Mouse (Mus musculus) hindbrain, embryonic 11.5 days (tissue): ENCODE results near the gene Ssh2. TPM values are rescaled to one million over a fixed set of nuclear protein-coding genes. Genes with fewer than 3 reads are reported as not detected.

Experiments
- ATAC-seq: fragments of 200-750 bp; cut with Nextera tagmentation; 2 replicates; pipeline ENCODE4 v1.8.0; 2017; ENCODE audit warnings: mild to moderate bottlenecking, moderate TSS enrichment, moderate library complexity; ENCODE audit not compliant: low FRiP score
- DNase-seq: peaks from one replicate; pipeline ENCODE4 v3.0.0-alpha.2; 2015; ENCODE audit warnings: low spot score
- H3K27ac ChIP-seq: fragments of 300-500 bp; sonication (generic); 2 replicates; pipeline ENCODE4 v1.5.1; 2014; ENCODE audit warnings: mild to moderate bottlenecking, low read depth, low read length
- H3K27me3 ChIP-seq: fragments of 300-500 bp; sonication (generic); 2 replicates; pipeline ENCODE4 v1.6.1; 2014; ENCODE audit warnings: mild to moderate bottlenecking, low read length, moderate library complexity, mixed read lengths; ENCODE audit not compliant: control insufficient read depth, insufficient read depth
- H3K36me3 ChIP-seq: fragments of 300-500 bp; sonication (generic); 2 replicates; pipeline ENCODE4 v1.6.1; 2014; ENCODE audit warnings: mild to moderate bottlenecking, low read length, moderate library complexity, mixed read lengths; ENCODE audit not compliant: control insufficient read depth, insufficient read depth
- H3K4me1 ChIP-seq: fragments of 300-500 bp; sonication (generic); replicated peaks from 2 replicates; pipeline ENCODE4 v1.6.1; 2014; ENCODE audit warnings: low read length, mixed read lengths; ENCODE audit not compliant: control insufficient read depth, insufficient read depth
- H3K4me2 ChIP-seq: fragments of 300-500 bp; sonication (generic); replicated peaks from 2 replicates; pipeline ENCODE4 v1.6.1; 2014; ENCODE audit warnings: mild to moderate bottlenecking, low read depth, low read length
- H3K4me3 ChIP-seq: fragments of 300-500 bp; sonication (generic); 2 replicates; pipeline ENCODE4 v1.5.1; 2014; ENCODE audit warnings: low read depth, low read length
- H3K9ac ChIP-seq: fragments of 300-500 bp; sonication (generic); 2 replicates; pipeline ENCODE4 v1.6.1; 2014; ENCODE audit warnings: low read depth, low read length
- H3K9me3 ChIP-seq: fragments of 300-500 bp; sonication (generic); 2 replicates; pipeline ENCODE4 v1.6.1; 2016; ENCODE audit warnings: low read length; ENCODE audit not compliant: control insufficient read depth
- WGBS: fragments of 180-500 bp; shearing (Covaris S2); extraction: QIAGEN DNeasy Blood & Tissue Kit; methylation state at CpG from one replicate; pipeline ENCODE4 v1.1.7; 2014; 5-methylcytosine and 5-hydroxymethylcytosine counted together
- polyA plus RNA-seq: library from polyadenylated mRNA; unstranded; fragments of >200 nt; fragmentation: Nextera tagmentation; extraction: Ambion mirVana; gene quantifications from 2 replicates; pipeline ENCODE4 v1.2.1, GENCODE M21; 2014

The Ssh2 gene
- polyA plus RNA-seq, 1 experiment from 2014 or later: 17.4 TPM

DNA sequence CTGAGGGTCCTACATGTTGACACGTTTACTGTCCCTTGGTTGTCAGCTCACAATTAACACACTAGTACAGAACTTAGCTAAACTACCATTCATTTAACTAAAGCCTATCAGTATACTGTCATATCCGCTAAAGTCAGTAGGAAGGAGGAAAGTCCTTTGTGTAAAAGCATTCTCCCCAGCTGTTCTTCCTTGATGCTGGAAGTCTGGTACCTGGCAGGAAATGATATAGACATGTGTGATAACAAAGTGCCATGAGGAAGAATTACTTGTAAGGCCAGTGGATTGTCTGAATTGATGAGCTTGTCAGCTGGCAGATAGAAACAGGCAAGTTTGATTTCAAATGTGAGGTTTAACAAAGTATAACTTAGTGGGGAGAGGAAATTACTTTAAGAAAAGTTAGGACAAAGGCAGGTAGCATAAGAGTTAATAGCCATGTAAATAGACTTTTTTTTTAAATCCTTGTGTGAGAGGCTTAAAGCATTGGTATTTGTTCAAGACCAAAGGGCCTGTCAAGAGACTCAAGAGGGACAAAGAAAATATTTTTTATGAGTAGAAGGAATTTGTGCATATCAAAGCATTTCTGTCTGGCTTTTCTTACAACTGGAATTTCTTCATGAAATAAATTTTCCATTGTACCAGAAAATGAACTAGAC, 153.2 kb downstream of the Ssh2 start:
- no peak for ATAC-seq
- WGBS: 88% methylated on average over 2 of the region's 2 CpGs

DNA sequence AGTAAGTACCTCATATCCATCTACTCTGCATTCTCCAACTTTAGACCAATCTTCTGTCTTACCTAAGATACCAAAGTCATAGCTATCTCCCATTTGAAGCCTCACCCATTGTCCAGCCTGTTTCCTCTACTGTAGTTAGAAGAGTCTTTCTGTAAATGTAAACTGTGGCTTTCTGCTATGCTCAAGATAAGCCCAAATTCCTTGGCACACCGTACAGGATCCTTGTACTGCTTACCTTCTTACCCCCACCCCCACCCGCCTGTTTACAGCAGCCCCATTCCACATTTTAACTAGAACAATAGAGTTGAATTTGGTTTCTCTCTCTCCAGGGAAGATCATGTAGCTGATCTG, 153.7 kb downstream of the Ssh2 start:
- Histone ChIP-seq H3K4me2 (no peak overlapping the region), H3K9me3 (no peaks in the 10 kb centered on the region), H3K4me3 (no peak overlapping the region), H3K36me3 (no peaks in the 10 kb centered on the region), H3K27ac (no peak overlapping the region), H3K27me3 (no peaks in the 10 kb centered on the region), H3K9ac (no peak overlapping the region), H3K4me1 (no peaks in the 10 kb centered on the region)
- DNase-seq (no peak), ATAC-seq (no peak)
- 86% methylated on average over 2 of the region's 2 CpGs for WGBS

More for the DNA sequence above, 153.2 kb downstream of the Ssh2 start:
- no peak overlapping the region for H3K27ac ChIP-seq
- H3K36me3 ChIP-seq: no peaks in the 10 kb centered on the region
- no peak overlapping the region for H3K9ac ChIP-seq
- H3K4me3 ChIP-seq: no peak overlapping the region
- no peaks in the 10 kb centered on the region for H3K27me3 ChIP-seq
- no peaks in the 10 kb centered on the region for H3K4me1 ChIP-seq
- no peak for DNase-seq
- H3K4me2 ChIP-seq: no peak overlapping the region
- no peaks in the 10 kb centered on the region for H3K9me3 ChIP-seq

DNA sequence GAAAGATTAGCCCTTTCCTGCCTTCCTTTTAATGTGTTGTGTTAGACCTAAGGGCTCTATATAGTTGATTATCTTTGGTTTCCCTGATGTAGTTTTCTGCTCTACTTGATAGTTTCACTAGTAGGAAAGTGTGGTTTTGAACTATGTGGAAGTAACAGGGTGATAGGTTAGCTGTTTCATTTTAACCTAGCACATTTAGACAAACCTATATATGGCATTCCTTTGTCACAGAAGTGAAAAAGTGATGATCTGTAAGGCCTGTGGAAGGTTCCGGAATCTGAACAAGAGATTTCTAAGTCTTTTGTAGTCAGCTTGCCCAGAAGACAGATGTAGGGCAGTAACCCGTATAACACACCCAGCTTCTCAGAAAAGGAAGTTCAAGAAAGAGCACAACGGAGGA, 155.0 kb downstream of the Ssh2 start:
- Histone ChIP-seq H3K4me1 (no peaks in the 10 kb centered on the region), H3K9me3 (no peaks in the 10 kb centered on the region), H3K27me3 (no peaks in the 10 kb centered on the region), H3K9ac (no peak overlapping the region), H3K4me3 (no peak overlapping the region), H3K4me2 (no peak overlapping the region), H3K27ac (no peak overlapping the region), H3K36me3 (no peaks in the 10 kb centered on the region)
- 89% methylated on average over 3 of the region's 3 CpGs for WGBS
- ATAC-seq: no peak
- DNase-seq: no peak

GRCm38 (mm10) chr11:77371696-77372095, 155.6 kb downstream of the Ssh2 start:
- Histone ChIP-seq H3K9ac (no peak overlapping the region), H3K9me3 (no peaks in the 10 kb centered on the region), H3K27me3 (no peaks in the 10 kb centered on the region), H3K4me3 (no peak overlapping the region), H3K4me2 (no peak overlapping the region), H3K4me1 (no peaks in the 10 kb centered on the region), H3K36me3 (no peaks in the 10 kb centered on the region), H3K27ac (no peak overlapping the region)
- DNase-seq (no peak), ATAC-seq (no peak)

DNA sequence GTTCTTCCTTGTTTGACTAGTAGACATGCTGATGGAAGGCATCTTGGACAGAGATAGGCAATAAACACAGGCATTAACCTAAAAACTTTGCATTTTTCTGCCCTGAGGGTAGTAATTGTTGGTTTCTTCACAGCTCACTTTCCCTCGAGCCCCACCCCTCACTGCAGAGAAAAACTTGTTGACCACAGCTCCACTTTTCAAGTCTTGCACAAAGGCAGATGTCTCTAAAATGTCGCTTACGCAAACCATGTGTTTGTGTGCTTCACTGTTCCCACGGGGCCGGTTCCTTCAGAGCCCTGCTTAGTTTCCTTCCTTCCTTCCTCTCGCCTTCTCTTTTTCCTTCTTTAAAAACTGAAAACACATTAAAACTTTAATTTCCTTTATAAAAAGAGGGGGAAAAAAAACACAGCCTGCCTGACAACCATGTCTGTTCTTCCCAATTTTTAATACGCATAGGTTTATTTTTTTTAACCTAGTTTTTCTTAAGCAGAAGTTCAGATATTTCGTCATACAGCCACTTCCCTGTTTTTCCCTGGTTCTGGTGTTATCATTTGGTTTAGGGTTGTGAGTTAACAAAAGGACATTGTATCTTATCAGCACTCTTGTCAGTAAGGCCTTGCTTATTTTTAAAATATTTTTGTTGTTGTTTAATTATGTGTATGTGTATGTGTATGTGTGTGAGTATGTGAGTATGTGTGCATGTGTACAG, 156.3 kb downstream of the Ssh2 start:
- Histone ChIP-seq H3K9ac (no peak overlapping the region), H3K4me2 (no peak overlapping the region), H3K36me3 (no peaks in the 10 kb centered on the region), H3K9me3 (no peaks in the 10 kb centered on the region), H3K4me1 (no peaks in the 10 kb centered on the region), H3K27ac (no peak overlapping the region), H3K27me3 (no peaks in the 10 kb centered on the region), H3K4me3 (no peak overlapping the region)
- DNase-seq: no peak
- WGBS: 70% methylated on average over 8 of the region's 8 CpGs
- ATAC-seq: no peak

GRCm38 (mm10) chr11:77378622-77379021, 162.5 kb downstream of the Ssh2 start:
- no peak overlapping the region for H3K4me2 ChIP-seq
- no peaks in the 10 kb centered on the region for H3K4me1 ChIP-seq
- no peak overlapping the region for H3K9ac ChIP-seq
- no peaks in the 10 kb centered on the region for H3K27me3 ChIP-seq
- no peaks in the 10 kb centered on the region for H3K9me3 ChIP-seq
- no peak overlapping the region for H3K4me3 ChIP-seq
- no peaks in the 10 kb centered on the region for H3K36me3 ChIP-seq
- WGBS: 97% methylated on average over 2 of the region's 2 CpGs
- no peak for DNase-seq
- no peak for ATAC-seq
- no peak overlapping the region for H3K27ac ChIP-seq

- H3K4me1 ChIP-seq: no peaks in the 10 kb centered on the region
- 78% methylated on average over 3 of the region's 3 CpGs for WGBS
- no peaks in the 10 kb centered on the region for H3K9me3 ChIP-seq
- H3K9ac ChIP-seq: no peak overlapping the region
- no peak overlapping the region for H3K27ac ChIP-seq
- DNase-seq (no peak), ATAC-seq (no peak)
- no peaks in the 10 kb centered on the region for H3K27me3 ChIP-seq
- no peak overlapping the region for H3K4me2 ChIP-seq
- no peaks in the 10 kb centered on the region for H3K36me3 ChIP-seq
- no peak overlapping the region for H3K4me3 ChIP-seq
These were observed 165.1 kb downstream of the Ssh2 start for GRCm38 (mm10) chr11:77381174-77381573.

- 90% methylated on average over 3 of the region's 3 CpGs for WGBS
- Histone ChIP-seq H3K27me3 (no peaks in the 10 kb centered on the region), H3K9ac (no peak overlapping the region), H3K36me3 (no peaks in the 10 kb centered on the region), H3K4me2 (no peak overlapping the region), H3K27ac (no peak overlapping the region), H3K9me3 (no peaks in the 10 kb centered on the region), H3K4me1 (no peaks in the 10 kb centered on the region), H3K4me3 (no peak overlapping the region)
- no peak for ATAC-seq
- DNase-seq: no peak
These were observed 168.1 kb downstream of the Ssh2 start for GRCm38 (mm10) chr11:77384151-77384550.
